Mouse (Mus musculus) testis, adult 2 months (tissue): Measurements from ENCODE around the gene 4930564D02Rik. TPM values are rescaled to one million over a fixed set of nuclear protein-coding genes. Genes with fewer than 3 reads are reported as not detected.

Source experiments
- H3K27ac ChIP-seq: fragments of 200-500 bp; 2 replicates; pipeline ENCODE4 v1.5.1; 2012; ENCODE audit warnings: low read depth, low read length; ENCODE audit not compliant: control insufficient read depth, insufficient read depth
- H3K27me3 ChIP-seq: fragments of 200-500 bp; 2 replicates; pipeline ENCODE4 v1.6.1; 2012; ENCODE audit warnings: mild to moderate bottlenecking, low read length, moderate library complexity; ENCODE audit not compliant: control insufficient read depth, insufficient read depth
- H3K36me3 ChIP-seq: fragments of 200-500 bp; 2 replicates; pipeline ENCODE4 v1.6.1; 2012; ENCODE audit warnings: mild to moderate bottlenecking, low read length; ENCODE audit not compliant: control insufficient read depth, insufficient read depth
- H3K4me1 ChIP-seq: fragments of 200-500 bp; 2 replicates; pipeline ENCODE4 v1.6.1; 2012; ENCODE audit warnings: low read length; ENCODE audit not compliant: control insufficient read depth, insufficient read depth
- H3K4me3 ChIP-seq: fragments of 200-500 bp; 2 replicates; pipeline ENCODE4 v1.5.1; 2012; ENCODE audit warnings: low read depth, mild to moderate bottlenecking, low read length, moderate library complexity, mixed read lengths; ENCODE audit not compliant: control insufficient read depth
- CTCF ChIP-seq: fragments of 200-500 bp; IDR thresholded peaks from 2 replicates; pipeline ENCODE4 v1.5.1; 2012; ENCODE audit warnings: low read depth, mild to moderate bottlenecking, inconsistent platforms, low read length, moderate library complexity; ENCODE audit not compliant: control insufficient read depth, insufficient read depth, insufficient replicate concordance
- POLR2A ChIP-seq: fragments of 200-500 bp; IDR thresholded peaks from 2 replicates; pipeline ENCODE4 v1.6.1; 2012; ENCODE audit warnings: low read depth, mild to moderate bottlenecking, inconsistent platforms, low read length, moderate library complexity; ENCODE audit not compliant: control insufficient read depth
- polyA plus RNA-seq: library from polyadenylated mRNA; depleted of rRNA; stranded (reverse); fragments of >200 nt; gene quantifications from 2 replicates; pipeline ENCODE4 v1.2.3, GENCODE M21; 2012

Gene 4930564D02Rik
- polyA plus RNA-seq, 1 experiment = 1.8 TPM

- H3K4me3 ChIP-seq = no peak overlapping the region
- H3K27ac ChIP-seq = no peak overlapping the region
- TF ChIP-seq CTCF (no peak), POLR2A (no peak)
- H3K36me3 ChIP-seq = no peaks in the 10 kb centered on the region
- H3K4me1 ChIP-seq = no peaks in the 10 kb centered on the region; the same call in 1 of the 2 replicates
- no peaks in the 10 kb centered on the region for H3K27me3 ChIP-seq
Measured at GRCm38 (mm10) chr3:105071251-105071650, 4.6 kb downstream of the 4930564D02Rik start.

- Histone ChIP-seq H3K4me3 (no peak overlapping the region), H3K4me1 (no peaks in the 10 kb centered on the region; the same call in 1 of the 2 replicates), H3K36me3 (no peaks in the 10 kb centered on the region), H3K27me3 (no peaks in the 10 kb centered on the region), H3K27ac (no peak overlapping the region)
- TF ChIP-seq POLR2A (no peak), CTCF (no peak)
Measured at GRCm38 (mm10) chr3:105072536-105072935, 5.9 kb downstream of the 4930564D02Rik start.

GRCm38 (mm10) chr3:105075796-105076195, 9.2 kb downstream of the 4930564D02Rik start:
- no peaks in the 10 kb centered on the region for H3K4me1 ChIP-seq
- no peaks in the 10 kb centered on the region for H3K36me3 ChIP-seq
- no peak overlapping the region for H3K27ac ChIP-seq
- no peak overlapping the region for H3K4me3 ChIP-seq
- no peaks in the 10 kb centered on the region for H3K27me3 ChIP-seq
- TF ChIP-seq POLR2A (no peak), CTCF (no peak)

DNA sequence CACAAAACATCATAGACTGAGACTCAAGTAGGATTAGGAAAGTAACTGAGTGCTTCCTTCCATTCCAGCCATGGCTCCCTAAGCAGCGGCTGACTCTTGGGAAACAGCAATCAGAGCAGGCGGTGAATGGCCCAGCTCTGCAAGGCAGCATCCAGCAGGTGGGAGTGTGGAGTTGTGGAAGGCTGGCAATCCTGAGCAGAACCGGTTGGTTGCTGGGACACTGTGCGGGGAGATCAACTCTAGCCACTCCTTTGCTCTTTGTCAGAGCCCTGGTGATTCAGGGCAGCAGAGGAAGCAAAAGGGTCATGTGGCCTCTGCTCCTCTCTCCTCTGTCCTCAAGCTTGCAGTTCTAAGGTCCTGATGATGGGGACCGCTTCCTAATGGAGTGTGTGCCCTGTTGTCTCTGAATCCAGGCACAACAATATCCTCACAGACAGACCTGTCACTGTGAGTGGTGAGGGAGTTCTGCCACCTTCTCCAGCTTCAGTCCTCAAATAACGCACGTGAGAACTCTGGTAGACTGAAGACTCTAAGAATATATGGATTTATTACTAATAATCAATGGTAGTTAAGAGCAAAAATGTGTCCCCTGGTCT, 11.7 kb downstream of the 4930564D02Rik start:
- H3K36me3 ChIP-seq = no peaks in the 10 kb centered on the region
- TF ChIP-seq CTCF (peak; percentile 66; the same call in 1 of the 2 replicates), POLR2A (no peak)
- H3K27me3 ChIP-seq = no peaks in the 10 kb centered on the region
- no peak overlapping the region for H3K4me3 ChIP-seq
- no peaks in the 10 kb centered on the region for H3K4me1 ChIP-seq
- no peak overlapping the region for H3K27ac ChIP-seq

GRCm38 (mm10) chr3:105087344-105087743, 20.7 kb downstream of the 4930564D02Rik start:
- H3K27ac ChIP-seq = no peak overlapping the region
- no peak overlapping the region for H3K4me3 ChIP-seq
- no peak for TF ChIP-seq CTCF
- TF ChIP-seq POLR2A = no peak
- H3K36me3 ChIP-seq = no peaks in the 10 kb centered on the region
- no peaks in the 10 kb centered on the region for H3K27me3 ChIP-seq
- no peaks in the 10 kb centered on the region for H3K4me1 ChIP-seq

GRCm38 (mm10) chr3:105088638-105089037, 22.0 kb downstream of the 4930564D02Rik start:
- H3K4me1 ChIP-seq = no peaks in the 10 kb centered on the region
- H3K36me3 ChIP-seq = no peaks in the 10 kb centered on the region
- TF ChIP-seq POLR2A (no peak), CTCF (no peak)
- no peak overlapping the region for H3K4me3 ChIP-seq
- H3K27ac ChIP-seq = no peak overlapping the region
- H3K27me3 ChIP-seq = no peaks in the 10 kb centered on the region

DNA sequence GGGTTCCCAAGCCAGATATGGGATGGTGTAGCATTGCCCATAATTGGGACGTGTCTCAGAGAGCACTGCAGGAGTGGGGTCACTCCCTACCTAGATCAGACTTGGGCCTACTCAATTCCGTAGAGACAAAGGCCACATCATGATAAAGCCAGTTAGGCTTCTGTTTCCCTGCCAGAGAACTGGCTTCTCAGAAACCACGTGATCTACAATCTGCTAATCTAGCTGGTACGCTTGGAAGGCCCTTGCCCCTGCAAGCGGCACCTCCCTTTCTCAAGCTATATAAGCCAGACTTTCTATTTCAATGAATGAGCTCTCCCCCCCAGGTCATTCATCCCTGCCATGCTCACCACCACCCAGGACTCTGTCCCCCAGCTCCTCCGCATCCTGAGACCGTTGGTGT, 23.5 kb downstream of the 4930564D02Rik start:
- Histone ChIP-seq H3K36me3 (no peaks in the 10 kb centered on the region), H3K4me3 (no peak overlapping the region), H3K4me1 (no peaks in the 10 kb centered on the region), H3K27ac (no peak overlapping the region), H3K27me3 (no peaks in the 10 kb centered on the region)
- TF ChIP-seq CTCF = no peak
- TF ChIP-seq POLR2A = no peak

DNA sequence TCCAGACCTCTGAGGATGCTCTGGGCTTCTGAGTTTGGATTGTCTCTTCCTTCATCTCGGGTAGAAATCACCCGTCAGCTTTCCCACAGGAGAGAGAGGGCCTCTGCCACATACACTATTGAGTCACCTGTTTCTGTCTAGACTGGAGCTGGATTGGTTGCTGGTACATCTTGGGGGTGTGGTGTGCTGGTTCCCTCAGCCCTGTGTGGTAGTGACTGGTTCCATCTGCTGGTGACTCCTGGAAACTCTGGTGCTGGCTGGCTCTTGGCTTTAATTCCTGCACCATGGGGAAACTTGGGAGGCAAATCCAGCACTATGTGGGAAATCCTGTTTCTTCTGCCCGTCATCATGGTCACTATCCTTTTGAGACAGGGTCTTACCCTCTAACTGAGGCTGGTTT, 24.3 kb downstream of the 4930564D02Rik start:
- no peak overlapping the region for H3K27ac ChIP-seq
- no peaks in the 10 kb centered on the region for H3K36me3 ChIP-seq
- H3K4me1 ChIP-seq = no peaks in the 10 kb centered on the region
- no peak overlapping the region for H3K4me3 ChIP-seq
- no peaks in the 10 kb centered on the region for H3K27me3 ChIP-seq
- TF ChIP-seq POLR2A = no peak
- peak; percentile 53; the same call in 1 of the 2 replicates for TF ChIP-seq CTCF
